Mouse (Mus musculus) natural killer cell, adult 2 months (primary cell): ENCODE results near the gene Ctdnep1.
A peak's percentile ranks its signal among the peaks of the same experiment; 100 is the strongest.
"Not testable (repeated sequence)": the region's sequence is repeated elsewhere in the genome, so short reads cannot be mapped to it uniquely, and the experiment has no call there.

Experiments
- DNase-seq, 2 experiments: peaks; one replicate each; pipeline ENCODE4 v3.0.0; 2022; ENCODE audit warnings: low spot score in 2 of 2

Gene Ctdnep1

DNA sequence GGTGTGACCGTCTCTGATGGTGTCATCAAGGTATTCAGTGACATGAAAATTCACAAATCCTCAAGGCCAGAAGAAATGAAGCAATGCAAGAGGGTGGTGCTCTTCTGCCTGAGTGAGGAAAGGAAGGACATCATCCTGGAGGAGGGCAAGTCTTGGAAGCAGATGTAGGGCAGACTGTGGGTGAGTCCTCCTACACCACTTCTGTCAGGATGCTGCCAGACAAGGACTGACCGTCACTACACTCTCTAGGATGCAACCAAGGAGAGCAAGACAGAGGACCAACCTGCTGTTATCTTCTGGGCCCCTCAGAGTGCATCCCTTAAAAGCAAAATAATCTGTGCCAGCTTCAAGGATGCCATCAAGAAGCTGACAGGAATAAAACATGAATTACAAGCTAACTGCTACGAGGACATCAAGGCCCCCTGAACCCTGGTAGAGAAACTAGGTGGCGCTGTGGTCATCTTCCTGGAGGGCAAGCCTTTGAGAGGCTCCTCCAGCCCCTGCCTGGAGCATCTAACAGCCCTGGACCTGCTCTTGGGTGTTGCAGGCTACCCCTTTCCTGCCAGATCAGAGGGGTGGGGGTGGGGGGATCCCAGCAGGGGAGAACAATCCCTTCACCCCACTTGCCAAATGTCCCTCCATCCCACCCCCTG lies 30.0 kb upstream of the Ctdnep1 start:
- no peak for DNase-seq

DNA sequence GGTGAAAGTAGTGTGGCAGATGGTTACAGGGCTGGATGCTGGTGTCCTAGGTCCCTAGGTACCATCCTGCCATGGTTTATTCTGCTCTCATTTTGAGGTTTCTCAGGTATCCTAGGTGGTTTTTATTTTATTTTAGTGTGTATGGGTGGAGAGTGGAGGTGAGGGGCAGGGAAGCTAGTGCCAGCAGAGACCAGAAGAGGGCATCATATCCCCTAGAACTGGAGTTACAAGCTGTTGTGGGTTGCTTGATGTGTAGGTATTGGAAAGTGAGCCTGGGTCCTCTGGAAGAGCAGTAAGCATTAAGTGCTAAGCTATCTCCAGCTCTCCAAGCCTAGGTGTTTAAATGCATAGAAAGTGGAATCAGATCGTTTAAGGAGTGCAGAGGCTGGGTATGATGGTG lies 28.7 kb upstream of the Ctdnep1 start:
- DNase-seq, result no peak

DNA sequence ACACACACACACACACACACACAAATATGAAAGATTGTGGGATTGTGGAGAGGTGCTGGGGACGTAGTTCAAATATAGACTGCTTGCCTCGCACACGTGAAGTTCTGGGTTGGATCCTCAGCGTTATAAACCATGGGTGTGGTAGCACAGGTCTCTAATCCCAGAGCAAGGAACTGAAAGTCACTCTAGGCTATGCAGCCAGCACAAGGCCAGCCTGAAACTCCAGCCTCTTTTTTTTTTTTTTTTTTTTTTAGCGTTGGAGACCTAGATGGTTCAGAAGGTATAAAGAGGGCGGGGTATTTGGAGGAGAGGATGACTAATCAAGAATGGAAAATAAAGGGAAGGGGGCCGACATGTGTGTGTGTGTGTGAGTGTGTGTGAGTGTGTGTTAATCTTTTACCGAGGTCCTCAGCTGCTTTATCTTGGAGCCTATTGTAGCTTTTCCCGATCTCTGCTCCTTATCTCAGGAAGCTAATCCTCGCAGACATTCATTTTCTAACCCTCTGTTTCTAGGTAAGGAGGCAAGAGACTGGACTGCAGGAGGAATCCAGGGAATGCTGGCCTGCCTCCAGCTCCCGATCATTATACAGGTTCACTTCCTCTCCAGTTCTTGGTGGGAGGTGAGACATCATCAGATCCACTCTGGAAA lies 27.6 kb upstream of the Ctdnep1 start:
- DNase-seq, result no peak

DNA sequence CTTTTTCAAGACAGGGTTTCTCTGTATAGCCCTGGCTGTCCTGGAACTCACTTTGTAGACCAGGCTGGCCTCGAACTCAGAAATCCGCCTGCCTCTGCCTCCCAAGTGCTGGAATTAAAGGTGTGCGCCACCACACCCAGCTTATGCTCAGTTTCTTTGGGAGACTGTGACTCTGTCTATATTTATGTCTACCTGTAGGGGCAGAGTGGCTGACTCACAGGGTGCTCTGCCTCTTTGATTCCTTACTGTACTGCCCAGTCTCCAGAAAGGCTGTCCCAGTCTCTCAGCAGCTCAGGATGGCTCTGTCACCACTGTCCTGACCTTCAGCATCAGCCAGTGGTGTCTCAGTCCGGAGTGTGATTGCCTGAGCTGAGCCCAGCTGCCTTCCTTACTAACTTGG lies 25.3 kb upstream of the Ctdnep1 start:
- not testable (repeated sequence) for DNase-seq

DNA sequence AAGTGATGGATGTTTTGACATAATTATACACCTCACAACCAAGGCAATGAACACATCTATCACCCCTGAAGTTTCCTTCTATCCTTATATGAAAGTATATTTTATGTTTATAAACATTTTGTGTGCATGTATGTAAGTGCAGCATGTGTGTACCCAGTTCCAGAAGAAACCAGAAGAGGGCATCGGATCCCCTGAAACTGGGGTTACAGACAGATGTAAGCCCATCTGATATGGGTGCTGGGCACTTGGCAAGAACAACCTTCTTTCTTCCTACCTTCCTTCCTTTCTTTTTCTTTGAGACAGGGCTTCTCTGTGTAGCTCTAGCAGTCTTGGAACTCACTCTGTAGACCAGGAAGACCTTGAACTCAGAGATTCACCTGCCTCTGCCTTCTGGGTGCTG lies 24.7 kb upstream of the Ctdnep1 start:
- DNase-seq, result no peak

DNA sequence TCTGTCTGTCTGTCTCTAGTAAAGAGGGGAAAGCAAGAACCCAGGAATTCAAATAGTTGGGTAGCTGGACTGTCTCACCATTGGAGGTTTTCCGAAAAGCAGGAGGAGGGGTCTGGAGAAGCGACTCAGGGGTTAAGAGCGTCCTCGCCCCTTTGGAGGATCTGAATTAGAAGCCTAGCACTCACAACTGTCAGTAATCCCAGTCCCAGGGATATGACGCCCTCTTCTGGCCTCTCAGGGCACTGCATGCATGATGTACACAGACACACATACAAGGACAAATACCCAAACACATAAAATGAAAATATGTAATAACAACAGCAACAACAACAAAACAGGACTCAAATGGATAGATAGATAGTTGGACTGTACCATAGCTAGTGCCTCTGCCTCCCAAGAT lies 20.3 kb upstream of the Ctdnep1 start:
- no peak for DNase-seq

DNA sequence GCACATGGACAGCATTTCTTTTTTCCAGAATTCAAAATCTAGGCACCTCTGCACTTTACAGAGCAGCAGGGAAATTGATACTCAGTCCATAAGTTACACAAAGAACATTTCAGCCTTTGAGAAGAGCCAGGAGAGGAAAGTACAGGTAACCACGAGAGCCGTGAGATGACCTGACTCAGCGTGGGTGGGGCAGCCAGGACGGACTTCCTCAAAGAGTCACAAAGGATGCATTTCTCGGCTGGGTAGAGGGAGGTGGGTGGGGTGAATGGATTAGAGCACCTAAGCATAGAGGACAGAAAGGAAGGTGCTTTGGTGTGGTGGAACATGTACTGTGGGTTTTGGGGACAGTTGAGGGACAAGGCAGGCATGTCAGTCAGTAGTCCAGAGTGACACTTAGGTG lies 19.1 kb upstream of the Ctdnep1 start:
- no peak for DNase-seq

DNA sequence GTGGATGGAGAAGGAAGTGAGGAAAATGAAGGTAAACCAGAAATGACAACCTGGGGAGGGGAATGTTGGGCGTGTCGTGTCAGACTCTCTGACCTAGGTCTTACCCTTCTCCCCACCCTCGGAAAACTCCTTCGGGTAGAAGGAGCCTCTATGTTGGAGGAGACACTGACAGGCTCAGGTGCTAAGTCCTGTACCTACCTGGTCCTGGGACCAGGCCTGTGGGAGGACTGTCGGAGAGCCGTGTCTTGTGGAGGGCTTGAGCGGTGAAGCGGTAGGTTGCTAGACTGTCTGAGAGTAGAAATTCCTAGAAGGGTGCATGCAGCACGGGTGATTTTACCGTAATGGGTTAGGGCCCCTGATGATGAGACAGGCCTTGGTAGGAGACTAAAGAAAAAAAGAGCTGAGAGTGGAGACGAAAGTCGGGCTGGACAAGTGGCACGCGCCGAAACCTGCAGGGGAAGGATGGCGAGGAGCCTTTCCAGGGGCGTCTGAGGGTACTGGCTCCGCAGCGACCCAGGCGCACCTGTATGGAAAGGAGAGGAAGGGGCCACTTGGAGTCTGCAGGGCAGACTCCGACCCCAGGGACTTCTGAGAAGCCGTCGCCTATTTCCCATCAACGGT lies 16.2 kb upstream of the Ctdnep1 start, which contains the start of gene Cldn7:
Cldn7 (plus strand) TSS at position 130 of the 621 bp plus-strand sequence.
- DNase-seq, result no peak

DNA sequence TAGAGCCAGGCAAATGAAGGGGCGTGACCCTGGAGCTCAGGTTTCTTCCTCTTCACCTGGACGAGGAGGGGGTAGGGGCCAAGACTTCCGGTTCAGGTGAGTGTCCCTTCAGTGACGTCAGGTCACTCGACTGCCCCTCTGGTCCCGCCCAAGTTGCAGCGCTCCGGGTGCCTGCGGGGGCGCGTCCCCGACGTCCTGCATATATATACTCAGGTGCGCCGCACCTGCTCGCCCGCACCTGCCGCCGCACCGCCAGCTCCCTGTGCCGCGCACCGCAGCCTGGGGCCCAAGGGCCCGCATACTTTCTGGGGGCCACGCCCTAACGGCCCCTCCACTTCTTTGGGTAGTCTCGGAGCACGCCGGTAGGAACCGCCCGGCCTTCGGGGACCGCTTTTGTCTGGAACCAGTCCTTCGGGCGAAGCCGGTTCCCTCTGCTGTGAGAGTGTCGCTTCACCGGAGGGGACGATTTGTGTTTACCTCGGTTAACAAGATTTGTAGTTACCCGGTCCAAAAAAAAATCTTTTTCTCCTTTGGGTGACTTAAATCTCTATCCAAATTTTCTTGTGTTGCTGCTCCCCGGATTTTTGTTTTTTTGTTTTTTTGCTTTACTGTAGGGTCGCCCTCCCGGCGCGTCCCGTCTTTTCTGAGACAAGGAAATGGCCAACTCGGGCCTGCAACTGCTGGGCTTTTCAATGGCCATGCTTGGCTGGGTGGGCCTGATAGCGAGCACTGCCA lies 15.5 kb upstream of the Ctdnep1 start:
- no peak for DNase-seq

DNA sequence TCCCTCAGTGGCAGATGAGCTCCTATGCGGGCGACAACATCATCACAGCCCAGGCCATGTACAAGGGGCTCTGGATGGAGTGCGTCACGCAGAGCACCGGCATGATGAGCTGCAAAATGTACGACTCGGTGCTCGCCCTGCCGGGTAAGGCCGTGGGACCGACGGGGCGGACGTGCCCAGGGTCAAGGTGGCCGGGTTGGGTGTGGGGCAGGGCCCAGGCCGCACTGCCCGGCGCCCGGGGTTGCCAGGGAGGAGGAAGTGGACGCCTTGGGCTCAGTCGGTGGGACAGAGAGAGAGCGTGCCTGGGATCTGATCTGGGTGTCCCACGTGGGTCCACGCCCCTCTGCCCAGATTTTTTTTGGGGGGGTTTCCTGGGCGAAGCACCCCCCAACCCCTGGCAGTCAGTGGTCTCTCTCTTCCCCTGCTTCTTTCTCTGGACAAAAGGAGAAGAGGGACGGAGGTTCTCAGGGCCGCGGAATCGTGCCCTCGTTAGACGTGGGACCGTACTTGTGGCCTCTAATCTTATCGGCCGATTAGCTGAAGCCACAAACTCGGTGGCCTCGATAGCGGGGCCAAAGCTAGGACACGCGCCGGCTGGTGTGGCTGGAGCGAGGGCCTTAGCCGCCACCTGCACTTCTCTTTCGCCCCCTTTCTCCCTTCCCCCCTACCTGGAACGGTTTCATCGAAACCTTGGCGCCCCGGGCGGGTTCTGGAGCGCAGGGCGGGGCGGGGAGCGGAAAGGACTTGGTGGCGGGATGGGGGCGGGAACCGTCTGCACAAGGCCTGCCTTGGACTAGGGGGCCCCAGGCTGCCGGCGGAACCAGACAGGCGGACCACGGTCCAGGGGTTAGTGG lies 14.7 kb upstream of the Ctdnep1 start:
- DNase-seq, result no peak

DNA sequence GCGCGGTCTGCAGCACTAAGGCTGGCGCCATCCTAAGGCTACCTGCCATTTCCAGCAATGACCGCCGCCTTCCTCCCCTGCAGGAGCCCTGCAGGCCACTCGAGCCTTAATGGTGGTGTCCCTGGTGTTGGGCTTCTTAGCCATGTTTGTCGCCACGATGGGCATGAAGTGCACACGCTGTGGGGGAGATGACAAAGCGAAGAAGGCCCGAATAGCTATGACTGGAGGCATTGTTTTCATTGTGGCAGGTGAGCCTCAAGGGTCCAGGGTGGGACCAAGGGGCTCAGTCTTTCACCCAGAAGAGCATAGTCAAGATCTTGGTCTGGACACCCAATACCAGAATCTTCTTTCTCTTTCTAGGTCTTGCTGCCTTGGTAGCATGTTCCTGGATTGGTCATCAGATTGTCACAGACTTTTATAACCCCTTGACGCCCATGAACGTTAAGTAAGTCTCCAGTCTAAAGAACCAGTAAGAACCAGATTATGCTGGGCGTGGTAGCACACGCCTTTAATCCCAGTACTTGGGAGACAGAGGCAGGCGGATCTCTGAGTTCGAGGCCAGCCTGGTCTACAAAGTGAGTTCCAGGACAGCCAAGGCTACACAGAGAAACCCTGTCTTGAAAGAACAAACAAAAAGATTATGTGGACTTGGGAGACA lies 14.0 kb upstream of the Ctdnep1 start:
- DNase-seq, result no peak

DNA sequence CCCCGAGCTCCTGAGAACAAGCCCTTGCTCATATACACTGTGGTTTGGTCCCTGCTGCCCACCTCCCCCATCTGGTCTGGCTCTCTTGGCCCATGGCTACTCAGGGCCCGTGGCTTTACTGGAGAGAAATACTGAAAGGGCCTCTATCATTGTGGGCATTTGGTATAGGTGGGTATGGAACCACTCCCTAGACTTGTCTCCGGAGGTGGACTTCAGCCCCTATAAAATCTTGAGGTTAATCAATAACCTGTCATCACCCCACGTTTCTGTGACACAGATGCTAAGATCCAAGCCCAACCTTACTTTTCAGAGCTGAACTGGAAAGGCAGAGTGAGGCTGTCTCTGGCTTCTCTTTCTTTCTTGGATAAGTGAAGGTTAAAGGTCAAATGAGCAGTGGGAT lies 12.2 kb upstream of the Ctdnep1 start:
- no peak for DNase-seq

DNA sequence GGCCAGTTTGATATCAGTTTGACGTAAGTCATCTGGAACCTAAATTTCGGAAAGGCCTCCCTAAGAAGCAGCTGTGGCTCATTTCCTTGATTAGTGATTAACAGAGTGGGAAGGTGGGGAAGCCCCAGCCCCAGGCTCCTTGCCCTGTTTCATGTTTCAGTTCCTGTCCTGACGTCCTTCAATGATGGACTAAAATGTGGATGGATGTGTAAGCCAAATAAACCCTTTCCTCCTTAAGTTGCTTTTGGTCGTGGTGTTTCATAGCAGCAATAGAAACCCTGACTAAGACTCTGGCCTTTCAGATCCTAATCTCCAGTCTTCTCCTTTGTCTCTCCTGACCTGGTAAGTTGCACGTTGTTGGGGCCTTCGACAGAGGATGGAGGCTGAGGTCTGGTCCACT lies 10.7 kb upstream of the Ctdnep1 start:
- DNase-seq, result no peak

DNA sequence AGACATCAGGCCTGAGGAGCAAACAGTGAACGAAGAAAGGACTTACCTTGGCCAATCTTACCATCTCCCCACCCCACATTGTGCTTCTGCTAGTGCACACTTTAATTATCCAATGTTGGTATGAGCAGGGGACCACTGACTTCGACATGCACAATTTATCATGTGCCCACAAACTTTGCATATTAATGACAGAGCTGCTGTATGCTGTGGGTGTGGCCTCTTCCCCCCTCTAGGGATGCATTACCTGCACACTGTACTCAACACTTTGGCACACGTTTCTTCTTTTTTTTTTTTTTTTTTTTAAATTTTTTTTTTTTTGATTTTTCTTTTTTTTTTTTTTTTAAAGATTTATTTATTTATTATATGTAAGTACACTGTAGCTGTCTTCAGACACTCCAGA lies 10.2 kb upstream of the Ctdnep1 start:
- DNase-seq, result no peak

DNA sequence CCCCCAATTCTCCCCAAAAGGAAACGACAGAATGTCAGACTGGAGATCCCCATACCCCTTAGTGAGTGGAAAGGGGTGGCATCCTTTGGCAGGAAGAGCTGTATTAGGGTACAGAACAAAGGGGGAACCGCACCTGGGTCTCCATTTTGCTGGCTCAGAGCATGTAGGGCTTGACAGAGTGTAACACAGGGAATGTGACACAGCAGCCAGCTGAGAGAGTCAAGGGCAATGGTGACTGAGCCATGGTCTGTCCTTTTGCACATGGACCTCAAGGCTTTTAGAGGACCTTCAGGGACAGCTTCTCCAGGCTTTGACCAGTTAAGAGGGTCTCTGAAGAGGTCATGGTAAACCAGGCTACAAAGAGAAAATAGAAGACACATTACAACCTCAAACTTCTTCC lies 6.0 kb upstream of the Ctdnep1 start:
- DNase-seq, result no peak

DNA sequence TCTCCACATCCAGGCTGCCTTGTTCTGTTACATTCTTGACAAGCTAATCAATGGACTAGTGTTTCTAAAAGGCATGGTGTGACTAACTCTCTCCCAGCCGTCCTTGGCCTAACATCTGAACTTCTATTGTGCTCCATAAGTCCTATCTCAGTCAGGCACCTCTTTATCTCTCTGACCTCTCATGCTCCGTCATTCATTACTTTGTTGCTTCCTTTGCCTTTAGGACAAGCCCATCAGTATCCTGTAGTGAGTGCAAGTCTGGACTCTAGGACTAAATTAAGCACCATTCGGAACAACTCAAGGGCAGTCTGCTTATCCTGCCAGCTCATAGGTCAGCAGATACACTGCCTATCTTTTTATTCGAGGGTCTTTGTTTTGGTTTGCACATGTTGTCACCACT lies 4.7 kb upstream of the Ctdnep1 start:
- no peak for DNase-seq

DNA sequence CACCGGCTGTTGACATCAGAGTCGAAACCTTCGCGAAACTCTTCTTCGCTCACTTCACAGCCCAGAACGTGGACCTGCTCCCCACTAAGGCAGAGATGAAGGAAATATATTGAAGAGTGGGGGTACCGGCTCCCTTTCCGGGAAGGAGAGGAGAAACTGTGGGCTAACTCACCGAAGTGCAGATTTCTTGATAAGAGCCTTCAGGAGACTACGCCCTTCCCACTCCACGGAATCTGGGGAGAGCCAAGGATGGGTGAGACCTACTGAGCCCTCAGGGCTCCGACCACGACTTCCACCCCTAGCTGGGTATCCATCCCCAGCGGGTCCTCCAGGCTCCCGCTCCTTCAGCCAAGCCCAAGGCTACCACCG lies 1.1 kb upstream of the Ctdnep1 start:
- peak in 1 of 2 experiments; percentile 20 for DNase-seq

DNA sequence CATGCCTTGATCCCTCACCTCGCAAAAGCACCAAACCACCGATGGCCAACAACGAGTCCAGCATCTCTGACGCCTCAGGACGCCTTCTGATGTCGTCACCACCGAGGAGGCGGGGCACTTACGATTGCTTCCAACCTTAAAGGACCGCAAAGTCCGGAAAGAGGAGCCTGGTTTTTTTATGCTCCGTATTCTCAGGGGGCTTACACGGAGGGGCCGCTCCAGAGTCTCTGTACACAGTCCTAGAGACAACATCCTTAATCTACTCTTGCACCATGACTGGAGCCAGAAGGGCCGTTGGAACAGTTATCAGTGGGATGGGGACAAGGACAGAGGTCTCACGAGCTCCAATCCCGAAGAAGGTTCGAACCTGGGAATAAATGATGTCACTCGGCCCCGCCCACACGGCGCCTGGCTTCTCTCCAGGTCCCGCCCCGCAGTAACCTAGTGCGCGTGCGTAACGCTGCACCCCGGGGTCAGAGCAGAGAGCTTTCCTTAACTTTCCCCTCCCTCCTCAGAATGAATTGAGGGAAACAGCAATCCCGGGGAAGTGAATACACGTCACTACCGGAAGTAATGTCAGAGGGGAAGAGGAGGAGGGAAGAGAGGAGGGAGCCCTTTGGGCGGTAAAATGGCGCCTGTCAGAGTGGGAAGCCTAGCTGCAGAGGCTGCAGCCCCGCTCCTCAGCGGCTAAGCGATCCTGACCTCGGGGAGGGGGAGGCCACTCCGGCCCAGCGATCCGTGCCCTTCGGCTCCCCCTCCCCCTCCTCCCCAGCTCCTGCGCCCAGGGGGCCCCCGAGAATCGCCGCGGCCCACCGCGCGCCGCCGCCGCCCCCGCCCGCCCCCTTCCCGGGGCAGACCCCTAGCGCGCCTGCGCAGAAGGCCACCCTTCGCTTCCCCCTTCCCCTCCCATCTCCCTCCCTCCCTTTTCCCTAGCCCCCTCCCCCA lies 488 bp upstream of the Ctdnep1 start:
- DNase-seq, result peak; percentile 92

DNA sequence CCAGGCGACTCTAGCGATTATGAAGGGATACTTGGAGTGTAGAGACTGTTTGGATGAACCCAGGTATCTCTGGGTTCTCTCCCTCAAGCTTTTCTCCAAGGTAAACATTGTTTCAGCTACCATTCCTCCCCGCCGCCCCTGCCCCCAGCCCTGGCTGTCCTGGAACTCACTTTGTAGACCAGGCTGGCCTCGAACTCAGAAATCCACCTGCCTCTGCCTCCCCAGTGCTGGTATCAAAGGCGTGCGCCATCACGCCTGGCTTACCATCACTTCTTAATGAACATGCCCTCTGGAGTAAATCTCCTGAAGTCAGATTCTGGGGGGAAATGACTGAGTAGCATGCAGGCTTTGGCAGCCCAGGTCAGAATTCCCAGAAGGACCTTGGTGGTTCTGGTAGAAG lies 1.3 kb downstream of the Ctdnep1 start, which contains the start of gene Elp5:
Elp5 (minus strand) TSS at position 293 of the 400 bp plus-strand sequence.
- no peak for DNase-seq

DNA sequence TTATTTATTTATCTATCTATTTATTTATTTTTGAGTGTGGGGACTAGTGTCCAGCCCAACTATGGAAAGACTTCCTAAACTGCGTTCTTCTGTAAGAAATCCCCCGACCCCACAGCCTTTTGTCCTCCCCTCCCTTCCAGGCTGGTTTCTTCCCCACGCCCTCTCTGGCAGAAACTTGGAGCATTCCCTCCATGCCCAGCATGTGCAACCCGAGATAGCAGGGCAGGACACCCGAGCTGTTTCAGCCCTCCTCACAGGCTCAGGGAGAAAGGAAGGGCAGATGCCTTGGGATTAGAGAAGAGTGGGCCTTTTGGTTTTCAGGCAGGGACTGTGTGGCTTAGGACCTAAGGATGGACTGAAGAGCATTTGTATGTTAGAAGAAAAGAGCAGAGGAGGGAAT lies 1.9 kb downstream of the Ctdnep1 start:
- no peak for DNase-seq
